Mouse (Mus musculus) liver, postnatal 0 days (tissue): ENCODE measurements around the gene Mansc4.

Experiments used
- CTCF ChIP-seq: sonication (generic); IDR thresholded peaks from 2 replicates; pipeline ENCODE4 v1.5.1; 2016; ENCODE audit warnings: antibody characterized with exemption, low read depth
- EP300 ChIP-seq: IDR thresholded peaks from 2 replicates; pipeline ENCODE4 v1.6.1; 2016; ENCODE audit warnings: antibody characterized with exemption, low read depth, mild to moderate bottlenecking

DNA sequence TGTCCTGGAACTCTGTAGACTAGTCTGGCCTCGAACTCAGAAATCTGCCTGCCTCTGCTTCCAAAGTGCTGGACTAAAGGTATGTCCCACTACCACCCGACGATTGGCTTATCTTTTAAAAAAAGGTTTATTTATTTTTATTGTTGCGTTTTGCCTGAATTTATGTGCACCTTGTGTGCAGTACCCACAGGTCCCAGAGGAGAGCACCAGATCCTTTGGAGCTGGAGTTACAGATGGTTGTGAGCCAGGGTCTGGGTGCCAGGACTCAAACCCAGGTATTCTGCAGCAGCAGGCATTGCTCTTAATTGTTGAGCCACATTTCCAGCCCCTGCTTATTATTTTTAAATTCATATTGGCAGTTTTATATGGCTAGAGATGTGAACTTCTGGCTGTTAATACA is 9.3 kb upstream of the Mansc4 start:
- no peak for TF ChIP-seq EP300
- TF ChIP-seq CTCF, result no peak
